Mouse (Mus musculus) embryonic facial prominence, embryonic 10.5 days (tissue): ENCODE data around the gene Kcnc2. TPM values are rescaled to one million over a fixed set of nuclear protein-coding genes. Genes with fewer than 3 reads are reported as not detected.
"Not testable (repeated sequence)": the region's sequence is repeated elsewhere in the genome, so short reads cannot be mapped to it uniquely, and the experiment has no call there.

ENCODE experiments used
- DNase-seq: peaks from one replicate; pipeline ENCODE4 v3.0.0-alpha.2; 2017; ENCODE audit warnings: low spot score
- H3K27ac ChIP-seq: fragments of 300-500 bp; sonication (generic); replicated peaks from 2 replicates; pipeline ENCODE4 v1.5.1; 2016; ENCODE audit warnings: mild to moderate bottlenecking
- H3K27me3 ChIP-seq: fragments of 300-500 bp; sonication (generic); replicated peaks from 2 replicates; pipeline ENCODE4 v1.6.1; 2016; ENCODE audit warnings: low read depth, mild to moderate bottlenecking; ENCODE audit not compliant: poor library complexity, severe bottlenecking
- H3K36me3 ChIP-seq: fragments of 300-500 bp; sonication (generic); replicated peaks from 2 replicates; pipeline ENCODE4 v1.6.1; 2016; ENCODE audit warnings: mild to moderate bottlenecking, moderate library complexity
- H3K4me1 ChIP-seq: fragments of 300-500 bp; sonication (generic); 2 replicates; pipeline ENCODE4 v1.6.1; 2016
- H3K4me3 ChIP-seq: fragments of 300-500 bp; sonication (generic); 2 replicates; pipeline ENCODE4 v1.5.1; 2016; ENCODE audit warnings: mild to moderate bottlenecking, moderate library complexity
- H3K9me3 ChIP-seq: fragments of 300-500 bp; sonication (generic); 2 replicates; pipeline ENCODE4 v1.6.1; 2016; ENCODE audit warnings: mild to moderate bottlenecking
- WGBS: fragments of 180-500 bp; shearing (Covaris S2); methylation state at CpG from one replicate; pipeline ENCODE4 v1.1.7; 2016; 5-methylcytosine and 5-hydroxymethylcytosine counted together
- polyA plus RNA-seq: library from polyadenylated mRNA; unstranded; fragments of >200 nt; fragmentation: Nextera tagmentation; extraction: Ambion mirVana; gene quantifications from 2 replicates; pipeline ENCODE4 v1.2.1, GENCODE M21; 2016

Gene Kcnc2
- 0.52 and 0.66 TPM in 2 replicates for polyA plus RNA-seq

DNA sequence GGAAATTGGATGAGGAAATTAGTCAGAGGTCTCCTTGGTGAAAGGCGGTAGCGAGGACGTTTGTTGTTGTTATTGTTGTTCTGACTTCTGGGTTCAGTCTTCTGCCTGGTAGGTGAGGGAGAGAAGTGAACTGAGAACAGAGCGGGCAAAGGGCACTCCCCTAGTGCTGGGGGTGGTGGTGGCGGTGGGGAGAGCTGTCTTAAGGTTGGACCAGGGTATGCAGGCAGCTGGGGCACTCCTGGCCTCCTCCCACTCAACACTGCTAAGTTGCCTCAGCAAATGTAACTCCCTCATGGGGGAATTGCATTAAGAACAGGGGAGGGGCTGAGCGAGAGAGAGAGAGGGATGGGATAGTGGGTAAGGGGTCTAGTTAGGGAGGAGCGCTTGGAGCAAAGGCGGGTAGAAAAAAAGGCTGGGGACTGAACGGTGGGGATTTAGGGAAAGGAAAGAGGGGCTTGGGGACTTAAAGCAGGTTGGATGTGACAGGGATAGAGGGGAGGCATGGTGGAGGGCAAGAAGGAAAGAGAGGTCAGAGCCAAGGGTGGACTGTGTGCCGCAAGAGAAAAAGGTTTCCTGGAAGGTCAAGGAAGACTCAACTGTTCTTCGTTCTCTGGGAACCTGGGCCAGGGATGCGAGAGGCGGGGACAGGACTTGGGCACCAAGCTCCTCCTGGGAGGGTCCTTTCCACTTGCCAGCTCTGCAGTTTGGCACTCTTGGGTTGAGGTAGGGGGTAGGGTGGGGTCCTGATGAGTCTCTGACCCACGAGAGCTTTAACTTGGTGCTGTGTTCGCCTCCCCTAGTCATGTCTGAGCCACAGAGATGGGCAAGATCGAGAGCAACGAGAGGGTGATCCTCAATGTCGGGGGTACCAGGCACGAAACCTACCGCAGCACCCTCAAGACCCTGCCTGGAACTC, at the start of gene Kcnc2:
Kcnc2 (plus strand) TSS at position 235 of the 916 bp plus-strand sequence.
- Histone ChIP-seq H3K9me3 (no peaks in the 10 kb centered on the region), H3K4me3 (peak within 1 kb of the TSS; percentile 70), H3K36me3 (no peaks in the 10 kb centered on the region), H3K27me3 (peaks cover 63% of the 10 kb centered on the region), H3K4me1 (peaks cover 25% of the 10 kb centered on the region), H3K27ac (peak within 1 kb of the TSS; percentile 61)
- under 1% methylated on average over 20 of the region's 20 CpGs for WGBS
- DNase-seq: peak; percentile 55

DNA sequence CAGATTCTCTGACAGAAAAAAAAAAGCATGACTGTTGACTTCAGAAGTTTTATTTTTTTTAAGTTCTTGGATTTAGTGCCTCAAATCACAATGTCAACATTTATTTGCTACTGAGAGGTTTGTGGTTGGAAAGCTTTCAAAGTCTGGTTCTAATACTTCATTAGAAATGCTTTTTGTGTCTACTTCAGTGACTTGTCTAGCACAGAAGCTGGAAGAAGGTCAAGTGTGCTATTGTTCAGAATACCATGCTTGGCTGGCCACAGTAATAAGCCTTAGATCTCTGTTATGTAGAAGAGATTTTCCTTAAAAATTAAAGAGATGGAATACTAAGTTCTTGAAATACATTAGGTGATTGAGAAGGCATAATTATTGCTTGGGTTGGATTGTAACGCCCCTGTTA, 43.8 kb upstream of the Kcnc2 start:
- Histone ChIP-seq H3K4me1 (no peaks in the 10 kb centered on the region), H3K27me3 (no peaks in the 10 kb centered on the region), H3K4me3 (no peak overlapping the region), H3K9me3 (no peaks in the 10 kb centered on the region), H3K27ac (no peak overlapping the region), H3K36me3 (no peaks in the 10 kb centered on the region)
- DNase-seq: no peak
- 78% methylated on average over 1 of the region's 1 CpGs for WGBS

DNA sequence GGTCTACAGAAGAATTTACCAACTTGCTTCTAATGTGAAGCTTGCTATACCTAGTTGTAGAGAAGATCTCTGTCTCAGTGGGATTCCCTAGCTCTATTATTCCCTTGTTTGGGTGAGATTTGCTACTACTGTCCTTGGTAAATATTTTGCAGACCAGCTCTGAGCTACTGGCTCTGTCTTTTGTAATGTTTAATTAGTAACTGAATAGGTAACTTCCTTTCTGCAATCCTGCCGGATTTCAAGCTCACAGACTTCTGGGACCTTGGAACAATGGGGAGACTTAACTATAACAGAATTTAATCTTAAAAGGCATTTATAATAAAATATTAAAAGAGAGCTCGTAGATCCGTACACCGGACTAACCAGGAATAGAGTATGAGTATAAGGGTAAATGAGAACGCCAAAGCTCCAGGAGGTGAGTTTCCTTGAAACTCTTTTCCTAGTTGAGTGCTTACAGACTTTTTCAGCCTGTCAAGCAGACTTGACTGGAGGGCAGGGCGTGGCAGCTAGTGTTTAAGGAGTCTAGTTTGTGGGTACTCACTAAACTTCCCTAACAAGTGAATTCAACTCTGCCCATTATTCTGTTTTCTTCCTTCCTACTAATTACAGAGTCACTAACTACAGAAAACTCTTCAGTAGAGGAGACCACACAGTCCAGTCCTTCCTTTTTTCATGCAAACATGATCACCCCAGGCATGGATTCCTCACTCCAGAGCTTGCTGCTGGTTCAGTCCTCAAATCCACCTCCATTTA, 41.7 kb upstream of the Kcnc2 start:
- not testable (repeated sequence) for H3K27me3 ChIP-seq, H3K36me3 ChIP-seq, H3K4me1 ChIP-seq, H3K9me3 ChIP-seq, H3K27ac ChIP-seq, DNase-seq, H3K4me3 ChIP-seq
- 36% methylated on average over 6 of the region's 6 CpGs for WGBS

DNA sequence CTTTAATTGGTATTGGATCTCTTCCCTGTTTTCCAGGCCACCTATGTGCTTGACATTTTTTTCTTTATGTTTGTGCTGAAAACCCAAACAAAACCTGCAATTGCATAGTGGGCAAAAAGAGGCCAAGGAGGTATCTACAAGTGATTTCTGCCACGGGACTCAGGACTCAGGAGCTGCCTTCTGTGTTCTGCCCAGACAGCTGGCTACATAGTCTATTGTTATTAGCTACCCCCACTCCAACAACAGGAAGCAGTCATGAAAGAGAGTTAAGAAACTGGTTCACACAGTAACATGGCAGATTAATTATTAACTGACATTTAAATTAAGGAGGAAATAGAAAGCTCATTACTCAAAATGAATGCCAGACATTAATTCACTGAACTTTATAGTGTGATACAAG, 38.2 kb upstream of the Kcnc2 start:
- not testable (repeated sequence) for DNase-seq, H3K4me1 ChIP-seq, H3K4me3 ChIP-seq, H3K27me3 ChIP-seq, H3K27ac ChIP-seq, H3K36me3 ChIP-seq, H3K9me3 ChIP-seq
- 35% methylated on average over 1 of the region's 1 CpGs for WGBS

DNA sequence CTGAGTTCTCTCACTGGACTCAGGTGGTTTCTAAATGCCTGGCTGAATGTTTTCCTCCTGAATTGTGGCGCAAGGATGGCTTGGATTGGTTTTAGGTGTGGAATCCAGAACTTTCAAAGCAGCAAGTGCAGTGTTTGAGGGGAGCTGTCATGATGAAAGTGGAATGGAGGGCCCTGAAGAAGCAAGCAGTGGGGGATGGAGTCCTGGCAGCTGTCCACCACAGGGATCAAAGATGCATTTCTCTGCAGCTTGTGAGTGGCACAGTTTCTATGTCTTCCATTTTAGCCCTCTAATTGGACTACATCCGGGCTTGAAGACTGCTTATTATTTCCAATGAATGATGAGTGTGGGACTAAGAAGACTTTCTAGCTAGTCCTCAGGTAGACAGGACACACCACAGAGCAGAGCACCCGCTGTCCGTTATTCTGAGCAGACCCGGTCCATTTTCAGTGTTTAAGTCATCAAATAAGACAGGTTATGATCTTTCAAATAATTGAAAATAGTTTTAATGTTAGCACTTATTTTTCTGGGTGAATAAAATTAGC, 35.5 kb upstream of the Kcnc2 start:
- not testable (repeated sequence) for H3K27ac ChIP-seq, H3K4me1 ChIP-seq, DNase-seq, H3K27me3 ChIP-seq, H3K4me3 ChIP-seq, H3K36me3 ChIP-seq, H3K9me3 ChIP-seq
- WGBS: 84% methylated on average over 5 of the region's 5 CpGs

DNA sequence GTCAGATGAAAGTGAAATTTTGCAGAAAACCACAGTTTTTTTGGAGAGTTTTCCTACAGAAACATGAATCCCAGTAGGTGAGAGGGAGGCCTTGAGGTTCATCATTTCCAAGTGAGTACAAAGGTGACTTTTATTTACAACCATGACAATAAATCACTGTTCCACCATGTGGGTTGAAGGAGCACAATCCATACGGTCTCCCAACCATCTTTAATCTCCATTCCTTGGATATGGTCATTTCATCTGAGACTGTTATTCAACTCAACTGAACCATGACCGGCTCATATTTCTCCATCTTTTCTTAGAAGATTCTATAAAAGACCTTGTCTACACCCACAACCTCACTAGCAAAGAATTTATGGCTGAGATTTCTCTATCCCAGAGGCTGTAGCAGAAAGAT, 22.6 kb upstream of the Kcnc2 start:
- Histone ChIP-seq H3K36me3 (no peaks in the 10 kb centered on the region), H3K27ac (no peak overlapping the region), H3K27me3 (no peaks in the 10 kb centered on the region), H3K4me1 (no peaks in the 10 kb centered on the region), H3K9me3 (no peaks in the 10 kb centered on the region), H3K4me3 (no peak overlapping the region)
- 85% methylated on average over 2 of the region's 2 CpGs for WGBS
- DNase-seq: no peak

DNA sequence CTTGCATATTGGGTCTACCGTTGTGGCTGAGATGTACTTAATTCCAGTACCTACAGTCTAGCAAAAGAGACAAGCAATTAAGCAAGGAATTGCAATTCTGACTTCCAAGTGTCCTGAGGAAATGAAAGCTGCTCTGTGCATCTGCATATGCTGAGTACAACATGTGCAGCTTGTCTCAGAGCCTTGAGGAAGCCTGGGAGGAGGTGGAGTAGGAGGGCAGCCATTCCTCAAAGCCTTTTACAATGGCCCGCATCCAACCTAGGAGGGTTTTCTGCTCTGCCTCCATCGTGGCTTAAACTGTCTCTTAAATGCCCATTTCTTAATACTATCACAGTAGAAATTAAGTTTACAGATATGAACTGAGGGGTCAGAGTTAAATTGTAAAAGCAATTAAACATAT, 7.5 kb upstream of the Kcnc2 start:
- 86% methylated on average over 3 of the region's 3 CpGs for WGBS
- Histone ChIP-seq H3K27ac (no peak overlapping the region), H3K36me3 (no peaks in the 10 kb centered on the region), H3K9me3 (no peaks in the 10 kb centered on the region), H3K4me1 (no peaks in the 10 kb centered on the region), H3K4me3 (no peak overlapping the region), H3K27me3 (peaks cover 6% of the 10 kb centered on the region; the same call in 1 of the 2 replicates)
- DNase-seq: no peak

DNA sequence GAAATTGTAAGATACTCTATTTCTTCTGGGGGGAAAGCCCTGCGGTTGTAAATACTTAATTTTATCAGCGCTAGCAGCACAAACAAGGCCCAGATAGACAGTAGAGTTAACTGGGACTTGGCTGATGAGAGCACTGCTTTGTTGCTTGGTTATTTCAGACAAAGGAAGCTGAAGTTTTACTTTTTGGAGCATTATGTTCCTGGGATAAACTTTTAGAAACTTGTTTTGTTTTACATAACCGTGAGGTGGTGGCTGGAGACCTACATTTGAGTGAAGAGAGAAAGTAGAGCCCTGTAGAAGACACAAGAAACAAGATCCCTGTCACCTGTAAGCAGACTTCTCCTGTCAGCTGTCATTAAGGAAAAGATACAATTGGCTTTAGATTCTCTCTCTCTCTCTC, 1.4 kb upstream of the Kcnc2 start:
- Histone ChIP-seq H3K4me3 (peak overlapping the region; percentile 70), H3K36me3 (no peaks in the 10 kb centered on the region), H3K4me1 (peaks cover 25% of the 10 kb centered on the region), H3K27ac (no peak overlapping the region), H3K27me3 (peaks cover 63% of the 10 kb centered on the region), H3K9me3 (no peaks in the 10 kb centered on the region)
- 67% methylated on average over 3 of the region's 3 CpGs for WGBS
- DNase-seq: no peak

DNA sequence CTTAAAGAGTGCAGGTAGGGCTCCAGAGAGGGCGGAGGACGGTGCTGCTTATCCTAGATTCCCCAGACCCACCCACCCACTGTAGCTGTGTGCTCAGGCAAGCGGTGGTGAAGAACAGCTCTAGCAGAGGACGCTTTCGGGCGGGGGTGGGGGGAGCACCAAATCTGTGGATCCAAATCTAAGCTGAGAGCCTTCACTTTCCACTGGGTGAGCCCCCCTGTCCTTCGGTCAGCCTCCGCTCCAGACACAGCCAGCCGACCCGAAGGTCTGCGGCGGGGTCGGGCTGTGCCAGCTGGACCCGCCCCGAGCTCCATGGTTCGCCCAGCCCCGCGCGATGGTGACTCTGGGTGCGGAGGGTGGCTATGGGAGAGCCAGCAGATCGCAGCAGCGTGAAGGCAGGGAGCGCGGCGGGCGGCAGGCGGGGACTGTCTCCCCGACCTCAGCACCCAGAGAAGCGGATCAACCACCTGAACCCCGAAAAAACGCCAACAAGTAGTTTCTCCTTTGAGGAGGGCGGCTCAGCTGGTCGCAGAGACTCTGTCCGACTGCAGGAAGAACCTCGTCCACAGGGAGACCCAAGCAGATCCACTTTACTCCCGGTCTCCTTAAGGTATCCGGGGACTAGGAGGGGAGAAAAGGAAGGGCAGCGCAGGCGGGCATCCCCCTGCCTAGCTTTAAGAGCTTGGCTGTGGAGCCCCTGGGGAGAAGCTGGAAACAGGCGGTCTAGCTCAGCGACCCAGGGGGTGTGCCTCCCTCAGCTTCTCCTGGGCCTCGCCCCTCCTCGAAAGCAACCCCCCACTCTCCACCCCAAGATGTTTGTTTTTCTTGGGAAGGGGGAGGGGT, 761 bp upstream of the Kcnc2 start:
- peak overlapping the region; percentile 61 for H3K27ac ChIP-seq
- H3K4me1 ChIP-seq: peaks cover 25% of the 10 kb centered on the region
- peak overlapping the region; percentile 70 for H3K4me3 ChIP-seq
- H3K9me3 ChIP-seq: no peaks in the 10 kb centered on the region
- peaks cover 63% of the 10 kb centered on the region for H3K27me3 ChIP-seq
- WGBS: under 1% methylated on average over 43 of the region's 43 CpGs
- no peaks in the 10 kb centered on the region for H3K36me3 ChIP-seq
- DNase-seq: peak; percentile 52

DNA sequence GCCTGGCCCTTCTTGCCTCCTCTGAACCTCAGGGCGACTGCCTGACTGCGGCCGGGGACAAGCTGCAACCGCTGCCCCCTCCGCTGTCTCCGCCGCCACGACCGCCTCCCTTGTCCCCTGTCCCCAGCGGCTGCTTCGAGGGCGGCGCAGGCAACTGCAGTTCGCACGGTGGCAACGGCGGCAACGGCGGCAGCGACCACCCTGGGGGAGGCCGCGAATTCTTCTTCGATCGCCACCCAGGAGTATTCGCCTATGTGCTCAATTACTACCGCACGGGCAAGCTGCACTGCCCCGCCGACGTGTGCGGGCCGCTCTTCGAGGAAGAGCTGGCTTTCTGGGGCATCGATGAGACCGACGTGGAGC, 863 bp downstream of the Kcnc2 start:
- peak overlapping the region; percentile 40; the same call in 1 of the 2 replicates for H3K27ac ChIP-seq
- H3K36me3 ChIP-seq: no peaks in the 10 kb centered on the region
- peaks cover 25% of the 10 kb centered on the region for H3K4me1 ChIP-seq
- WGBS: under 1% methylated on average over 36 of the region's 36 CpGs
- DNase-seq: peak; percentile 64
- peak overlapping the region; percentile 70 for H3K4me3 ChIP-seq
- peaks cover 63% of the 10 kb centered on the region for H3K27me3 ChIP-seq
- H3K9me3 ChIP-seq: no peaks in the 10 kb centered on the region

DNA sequence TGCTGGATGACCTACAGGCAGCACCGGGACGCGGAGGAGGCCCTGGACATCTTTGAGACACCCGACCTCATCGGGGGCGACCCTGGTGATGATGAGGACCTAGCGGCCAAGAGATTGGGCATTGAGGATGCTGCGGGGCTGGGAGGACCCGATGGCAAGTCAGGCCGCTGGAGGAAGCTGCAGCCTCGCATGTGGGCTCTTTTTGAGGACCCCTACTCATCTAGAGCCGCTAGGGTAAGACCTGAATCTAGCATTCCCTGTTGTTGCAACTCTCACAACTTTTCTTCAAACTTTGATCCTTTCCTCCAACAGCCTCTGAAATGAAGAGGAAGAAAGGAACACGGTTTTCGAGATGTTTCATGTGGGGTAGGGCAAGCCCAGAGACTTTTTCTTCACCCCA, 1.2 kb downstream of the Kcnc2 start:
- H3K4me3 ChIP-seq: peak overlapping the region; percentile 70
- peaks cover 63% of the 10 kb centered on the region for H3K27me3 ChIP-seq
- H3K4me1 ChIP-seq: peaks cover 25% of the 10 kb centered on the region
- DNase-seq: no peak
- H3K36me3 ChIP-seq: no peaks in the 10 kb centered on the region
- H3K9me3 ChIP-seq: no peaks in the 10 kb centered on the region
- H3K27ac ChIP-seq: no peak overlapping the region
- WGBS: 11% methylated on average over 14 of the region's 14 CpGs

DNA sequence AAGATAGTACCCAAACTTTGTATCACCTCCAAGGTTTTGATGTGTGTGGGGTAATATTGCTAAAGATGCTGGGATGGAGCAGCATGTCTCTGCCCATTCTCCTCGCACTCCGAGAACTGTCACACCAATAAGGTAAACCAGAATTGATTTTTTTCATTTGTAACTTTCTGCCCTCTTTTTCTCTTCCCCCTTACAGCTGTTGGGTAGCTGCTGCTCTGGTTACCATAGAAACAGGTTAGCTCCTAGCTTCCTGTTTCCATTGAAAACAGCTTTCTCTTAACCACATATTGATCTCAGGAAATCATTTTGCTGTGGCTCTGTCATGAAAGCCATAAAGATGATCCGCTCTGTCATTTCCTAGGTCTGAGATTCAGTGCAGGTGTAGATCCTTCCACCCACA, 7.1 kb downstream of the Kcnc2 start:
- Histone ChIP-seq H3K27me3 (peaks cover 12% of the 10 kb centered on the region), H3K4me1 (0 out of 2 replicates have a peak, but pooled peaks cover 2% of the 10 kb centered on the region), H3K9me3 (no peaks in the 10 kb centered on the region), H3K27ac (no peak overlapping the region), H3K4me3 (no peak overlapping the region), H3K36me3 (no peaks in the 10 kb centered on the region)
- 82% methylated on average over 3 of the region's 3 CpGs for WGBS
- DNase-seq: no peak
